Mouse (Mus musculus) kidney, adult 2 months (tissue): ENCODE data around the gene Cbx2.

Experiments
- CTCF ChIP-seq: fragments of 200-500 bp; conservative IDR thresholded peaks from 2 replicates; pipeline ENCODE4 v1.5.1; 2011; ENCODE audit warnings: low read depth, mild to moderate bottlenecking, control low read depth, low read length, moderate library complexity, mixed read lengths; ENCODE audit not compliant: insufficient read depth, insufficient read length
- POLR2A ChIP-seq: fragments of 200-500 bp; IDR thresholded peaks from one replicate; pipeline ENCODE4 v1.6.1; 2011; ENCODE audit warnings: low read depth, low read length, control low read depth

DNA sequence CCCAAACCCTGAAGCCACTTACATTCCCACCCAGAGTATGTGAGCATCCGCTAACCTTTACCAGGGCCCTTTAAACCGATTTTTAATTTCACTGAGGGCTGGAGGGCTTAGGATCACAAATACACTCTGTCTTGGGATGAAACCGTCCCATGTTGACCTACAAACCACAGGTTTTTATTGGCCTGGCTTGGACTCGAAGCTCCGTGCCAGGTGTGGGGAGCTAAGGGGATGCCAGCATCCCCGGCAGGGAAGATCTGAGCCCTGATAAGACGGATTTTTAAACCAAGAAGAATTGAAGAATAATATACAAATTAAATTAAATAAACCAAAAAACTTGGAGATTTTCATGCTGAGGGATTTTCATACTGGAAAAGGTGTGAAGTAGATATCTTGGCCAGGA lies 8.3 kb upstream of the Cbx2 start:
- TF ChIP-seq CTCF (no peak), POLR2A (no peak)
